In genomic region chr7:89511921-89512514, GRCm38 (mm10) we compare ENCODE assay signal across 18 mouse cellular contexts. TPM values are rescaled to one million over a fixed set of nuclear protein-coding genes. Genes with fewer than 3 reads are reported as not detected.
DNase-seq lines count a peak whose midpoint lies in the region; ATAC-seq lines count a peak whose summit lies in the region.
"Had no signal": no experiment of that assay in that cellular context is flagged by ENCODE, and none has a peak within 500 bp of the region (broad histone marks: within the 10 kb centered on the region; RNA-seq: fewer than 3 reads in every experiment).

No protein-coding gene starts in this region.

- no peaks in the 10 kb centered on the region for H3K27me3 ChIP-seq in forebrain, embryonic 11.5 days (ENCODE audit: control insufficient read depth, insufficient read depth, low read length)
- 0 out of 2 replicates have a peak, but pooled peaks cover 5% of the 10 kb centered on the region for H3K27me3 ChIP-seq in hindbrain, embryonic 14.5 days (ENCODE audit: control insufficient read depth, insufficient read depth, low read length)

- no peak overlapping the region for H3K4me3 ChIP-seq in forebrain, embryonic 11.5 days (ENCODE audit: low read depth, low read length)
- H3K4me3 ChIP-seq in hindbrain, embryonic 14.5 days (replicated peaks; ENCODE audit: low read length), result no peak overlapping the region

- H3K4me1 ChIP-seq in forebrain, embryonic 11.5 days (replicated peaks; ENCODE audit: control insufficient read depth, insufficient read depth, low read length), result peaks cover 4% of the 10 kb centered on the region; the same call in 1 of the 2 replicates
- H3K4me1 ChIP-seq in hindbrain, embryonic 14.5 days (replicated peaks; ENCODE audit: control insufficient read depth, insufficient read depth, low read length), result peaks cover 3% of the 10 kb centered on the region; the same call in 1 of the 2 replicates

- no peaks in the 10 kb centered on the region for H3K9me3 ChIP-seq in forebrain, embryonic 11.5 days (ENCODE audit: control insufficient read depth, low read length)
- no peaks in the 10 kb centered on the region for H3K9me3 ChIP-seq in hindbrain, embryonic 14.5 days (ENCODE audit: control insufficient read depth, low read length)

- no peak overlapping the region for H3K27ac ChIP-seq in forebrain, embryonic 11.5 days (ENCODE audit: low read depth, low read length)
- H3K27ac ChIP-seq in hindbrain, embryonic 14.5 days, result no peak overlapping the region

- DNase-seq in right cerebral cortex, adult 18-20 months, result peak; percentile 56
- DNase-seq in right cerebral cortex, postnatal 10 days (ENCODE audit: low spot score in 2 of 2), result no peak
- DNase-seq in forebrain, embryonic 11.5 days (ENCODE audit: low spot score), result peak; percentile 51
- DNase-seq in hindbrain, embryonic 14.5 days (ENCODE audit: low spot score), result no peak
- no peak for DNase-seq in cerebellum, postnatal 14 days
- DNase-seq in natural killer cell, adult 2 months (ENCODE audit: low spot score in 2 of 2), result no peak
- DNase-seq: adrenal gland, postnatal 14 days; cerebellum, adult 9-10 months; gastrocnemius, postnatal 36 days; heart, postnatal 36 days; kidney, adult 11 months; kidney, postnatal 10 days; liver; lung, adult 2 months; lung, postnatal 4 days; thymus, adult 2 months had no signal

- no peak overlapping the region for H3K9ac ChIP-seq in forebrain, embryonic 11.5 days (ENCODE audit: low read length)
- H3K9ac ChIP-seq in hindbrain, embryonic 14.5 days, result no peak overlapping the region

- 24% methylated on average over 4 of the region's 4 CpGs for WGBS in forebrain, embryonic 11.5 days
- 35% methylated on average over 4 of the region's 4 CpGs for whole genome bisulfite sequencing in hindbrain, embryonic 14.5 days

- H3K4me2 ChIP-seq in forebrain, embryonic 11.5 days (ENCODE audit: low read depth, low read length, severe bottlenecking), result no peak overlapping the region
- H3K4me2 ChIP-seq in hindbrain, embryonic 14.5 days (replicated peaks), result no peak overlapping the region
- H3K4me2 ChIP-seq: heart, embryonic 11.5 days had no signal

- peak; percentile 57 for ATAC-seq in forebrain, embryonic 11.5 days (replicated peaks; ENCODE audit: low FRiP score)
- ATAC-seq in hindbrain, embryonic 14.5 days (ENCODE audit: low FRiP score), result 0 out of 2 replicates have a peak, but pooled peaks have one; percentile 14
- no peak for ATAC-seq in inflammation-experienced regulatory T-cells, adult 6 months

- H3K36me3 ChIP-seq in forebrain, embryonic 11.5 days (ENCODE audit: control insufficient read depth, insufficient read depth, low read length), result no peaks in the 10 kb centered on the region
- H3K36me3 ChIP-seq in hindbrain, embryonic 14.5 days (replicated peaks; ENCODE audit: control insufficient read depth, insufficient read depth), result no peaks in the 10 kb centered on the region

RNA-seq across cellular contexts. Expression of gene Prss23, which starts 15.0 kb away (rescaled TPM):
- polyA plus RNA-seq in forebrain, embryonic 11.5 days (2014; fragmentation: Nextera tagmentation; extraction: Ambion mirVana), result 31.7 and 32.3 TPM in 2 replicates
- polyA plus RNA-seq in hindbrain, embryonic 14.5 days (2014; fragmentation: Nextera tagmentation; extraction: Ambion mirVana), result 16.0 and 19.0 TPM in 2 replicates
- not detected for polyA plus RNA-seq in inflammation-experienced regulatory T-cells, adult 6 months (2017; shearing (Covaris generic))

Comparison
In these comparisons a context has a peak if more than half of its experiments do, and no peak if none do; other contexts are left out.
1. DNase-seq: peak in right cerebral cortex, adult 18-20 months (single experiment) and forebrain, embryonic 11.5 days (single experiment); none in right cerebral cortex, postnatal 10 days (0 of 2), hindbrain, embryonic 14.5 days (single experiment), cerebellum, postnatal 14 days (0 of 2) and natural killer cell, adult 2 months (0 of 2).
2. RNA of gene Prss23, which starts 15.0 kb away (polyA plus RNA-seq): 31.7 to 32.3 TPM in forebrain, embryonic 11.5 days and 16.0 to 19.0 TPM in hindbrain, embryonic 14.5 days; not detected in inflammation-experienced regulatory T-cells, adult 6 months; every median in the first group is over 10 times any median in the second.